Mouse (Mus musculus) B cell, adult (primary cell): Measurements from ENCODE around the gene Arl6ip6. TPM values are rescaled to one million over a fixed set of nuclear protein-coding genes. Genes with fewer than 3 reads are reported as not detected.

ENCODE experiments used
- total RNA-seq: library from RNA; stranded (reverse); gene quantifications from 4 replicates; pipeline ENCODE4 v1.2.4, GENCODE M21; 2023; ENCODE audit not compliant: inconsistent age

Arl6ip6 gene
- total RNA-seq: 21.6 to 31.0 TPM (median 26.5 TPM) in 4 replicates

GRCm38 (mm10) chr2:53191523-53192220, at the start of gene Arl6ip6:
Gene Arl6ip6 (plus strand): TSS chr2:53191726.

GRCm38 (mm10) chr2:53190684-53191511, 628 bp upstream of the Arl6ip6 start, which contains the start of gene Prpf40a:
Gene Prpf40a (minus strand): TSS chr2:53191284.

Other genes starting within 250 kb of the Arl6ip6 start
- gene Prpf40a, start 442 bp upstream of the Arl6ip6 start, total RNA-seq: 84.0 to 90.5 TPM (median 88.3 TPM) in 4 replicates